Mouse (Mus musculus) kidney, adult 8-10 months (tissue): ENCODE data around the gene Sh3bp4.

Source experiments
- DNase-seq, 2 experiments: peaks; one replicate each; pipeline ENCODE4 v3.0.0; 2022

The Sh3bp4 gene

DNA sequence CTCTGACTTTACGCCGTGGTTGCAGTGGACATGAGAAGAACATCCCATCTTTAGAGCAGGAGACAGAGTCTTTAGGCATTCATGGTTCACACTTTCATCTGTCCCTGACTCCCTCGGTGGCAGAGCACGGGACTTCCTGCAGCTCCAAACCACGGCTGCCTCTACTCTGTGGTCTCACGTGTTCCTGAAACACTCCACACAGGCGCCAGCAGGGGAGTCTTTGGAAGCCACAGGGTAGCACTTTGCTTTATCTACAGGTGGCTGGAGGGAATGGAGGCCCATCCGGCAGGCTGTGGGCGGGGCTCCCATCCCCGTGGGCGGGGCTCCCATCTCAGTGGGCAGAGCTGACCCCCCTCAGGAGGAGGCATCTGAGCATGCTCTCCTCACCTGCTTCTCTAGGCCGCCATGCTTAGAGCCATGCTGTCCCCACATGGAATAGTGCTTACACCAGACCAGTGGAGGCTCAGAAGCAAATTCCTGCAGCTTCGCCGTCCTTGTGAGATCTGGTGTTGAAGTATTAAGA, 60.9 kb downstream of the Sh3bp4 start:
- no peak for DNase-seq

DNA sequence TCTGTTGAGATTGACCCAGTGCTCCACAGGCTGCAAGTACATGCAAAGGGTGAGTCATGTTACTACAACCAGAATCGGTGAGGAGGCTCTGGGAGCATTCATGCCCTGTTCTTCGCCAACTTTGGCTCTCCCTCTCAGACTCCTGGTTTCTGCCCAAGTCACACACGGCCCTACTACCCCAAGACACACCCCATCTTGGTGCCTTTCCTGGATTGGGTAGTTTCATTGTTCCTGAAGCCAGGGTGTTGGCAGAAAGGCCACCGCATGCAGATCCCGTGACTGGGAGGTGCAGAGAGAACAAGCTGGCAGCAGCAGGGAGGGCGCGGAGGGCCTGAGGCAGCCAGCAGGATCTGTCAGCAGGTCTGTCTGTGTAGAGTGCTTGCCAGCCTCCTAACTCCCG, 61.5 kb downstream of the Sh3bp4 start:
- DNase-seq = peak; percentile 40 to 68

DNA sequence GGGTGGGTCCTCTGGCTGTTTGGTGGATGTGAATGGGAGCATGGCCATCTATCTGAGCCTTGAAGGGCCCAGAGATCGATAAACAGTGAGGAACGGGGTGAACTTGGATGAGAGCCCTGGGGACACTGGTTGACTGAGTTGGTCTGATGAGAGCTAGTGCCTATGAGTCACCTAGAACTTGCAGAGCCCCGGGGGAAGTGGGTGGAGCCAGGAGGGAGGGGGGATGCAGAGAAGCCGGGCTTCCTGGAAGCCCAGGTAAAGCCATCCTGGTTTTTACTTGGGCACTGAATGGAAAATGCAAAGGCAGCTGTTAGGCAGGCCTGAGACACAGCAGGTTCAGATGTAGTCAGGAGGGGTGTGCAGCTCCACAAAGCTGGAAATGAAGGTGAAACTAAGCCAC, 63.1 kb downstream of the Sh3bp4 start:
- peak; percentile 46 to 65 for DNase-seq

DNA sequence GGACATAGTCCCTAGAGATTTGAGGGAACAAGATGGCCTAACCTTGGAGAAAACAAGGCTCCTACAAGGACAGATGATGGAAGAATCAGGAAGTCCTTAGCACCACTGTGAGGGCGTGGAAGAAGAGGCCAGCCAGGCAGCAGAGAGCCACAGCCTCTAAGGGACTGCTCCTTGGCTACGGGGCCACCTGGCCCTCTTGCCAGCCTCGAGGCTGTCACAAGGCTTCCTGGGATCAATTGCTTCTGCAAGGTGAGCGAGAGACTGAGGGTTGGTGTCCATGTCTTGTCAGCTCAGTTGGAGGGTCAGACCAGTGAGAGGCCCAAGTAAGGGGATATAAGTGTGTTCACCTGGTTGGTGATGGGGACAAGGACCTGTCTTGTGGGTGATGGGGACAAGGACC, 63.5 kb downstream of the Sh3bp4 start:
- no peak for DNase-seq

DNA sequence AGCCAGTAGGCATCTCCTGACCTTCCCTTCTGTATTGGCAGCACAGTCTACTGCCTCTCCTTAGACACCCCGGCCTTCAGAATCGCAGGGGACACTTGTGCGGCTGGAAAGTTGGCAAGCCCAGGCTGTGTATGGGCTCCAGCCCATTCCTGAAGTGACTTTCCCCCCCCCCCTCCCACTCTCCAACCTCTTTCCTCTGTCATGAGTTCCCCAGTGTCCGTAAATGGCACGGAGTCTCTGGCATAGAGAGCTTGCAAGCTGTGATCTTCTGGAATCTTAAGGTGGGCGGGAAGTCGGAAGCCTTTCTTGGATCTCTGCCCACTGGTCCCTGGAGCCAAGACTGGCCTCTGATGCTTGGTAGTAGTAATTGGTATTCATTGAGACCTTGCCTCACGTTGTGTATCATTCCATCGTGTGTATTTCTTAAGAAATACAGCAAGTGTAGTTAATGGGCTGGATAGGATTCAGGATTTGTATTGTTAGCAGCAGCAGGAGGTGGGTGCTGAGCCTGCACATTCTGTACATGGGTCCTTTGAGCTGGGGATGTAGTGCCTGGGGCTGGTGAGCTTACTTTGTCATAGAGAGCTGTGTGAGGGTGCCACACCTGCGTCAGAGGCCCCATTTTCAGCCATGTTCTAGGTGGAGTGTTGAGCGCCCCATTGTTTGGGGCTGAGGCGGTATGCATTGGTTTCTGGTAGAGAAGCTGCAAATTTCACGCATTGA, 66.0 kb downstream of the Sh3bp4 start:
- peak; percentile 52 to 62 for DNase-seq

DNA sequence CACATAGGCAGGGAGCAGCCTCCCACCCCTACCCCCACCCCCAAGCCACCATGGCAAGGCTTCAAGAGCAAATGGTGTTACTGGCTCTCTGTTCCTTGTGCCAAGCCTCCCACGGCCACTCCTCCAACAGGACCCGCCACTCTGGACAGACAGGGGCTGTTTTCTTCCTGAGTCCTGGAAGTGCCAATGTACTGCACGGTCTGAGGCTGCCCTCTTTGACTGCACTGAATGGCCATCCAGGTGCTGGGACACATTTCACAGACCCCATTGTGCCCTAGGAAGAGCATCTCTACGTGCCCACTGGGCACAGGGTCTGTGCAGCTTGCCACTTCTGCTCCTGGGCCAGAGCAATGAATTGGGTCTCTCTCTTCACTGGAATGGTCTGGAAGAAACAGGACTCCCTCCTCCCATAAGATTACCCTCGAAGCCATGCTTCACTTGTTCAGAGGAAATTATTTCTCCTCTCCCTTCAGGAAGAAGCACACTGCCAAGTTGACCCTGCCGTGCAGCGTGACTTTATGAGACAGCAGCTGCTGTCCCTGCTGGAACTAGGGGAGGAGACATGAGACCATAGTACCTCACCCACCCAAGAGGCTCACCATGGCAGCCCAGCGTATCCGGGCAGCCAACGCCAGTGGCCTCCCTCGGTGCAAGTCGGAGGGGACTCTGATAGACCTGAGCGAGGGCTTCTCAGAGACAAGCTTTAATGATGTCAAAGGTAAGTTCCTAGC, 67.0 kb downstream of the Sh3bp4 start:
- no peak for DNase-seq

DNA sequence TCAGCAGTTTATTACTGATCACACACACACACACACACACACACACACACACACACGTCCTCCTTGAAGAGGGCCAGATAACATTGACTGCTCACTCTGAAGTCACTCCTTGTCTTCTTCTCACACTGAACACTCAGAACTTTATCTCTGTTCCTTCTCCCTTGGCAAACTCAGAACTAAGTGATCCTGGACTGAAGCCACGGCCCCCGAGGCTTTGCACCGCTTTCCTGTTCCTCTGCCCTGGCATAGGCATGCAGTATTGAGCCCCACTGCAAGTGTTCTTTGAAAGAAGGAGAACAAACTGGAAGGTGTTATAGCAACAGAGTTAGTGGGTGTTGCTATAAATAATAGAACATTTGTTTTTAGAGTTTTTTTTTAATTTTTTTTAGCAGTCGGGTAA, 68.1 kb downstream of the Sh3bp4 start:
- DNase-seq = no peak

DNA sequence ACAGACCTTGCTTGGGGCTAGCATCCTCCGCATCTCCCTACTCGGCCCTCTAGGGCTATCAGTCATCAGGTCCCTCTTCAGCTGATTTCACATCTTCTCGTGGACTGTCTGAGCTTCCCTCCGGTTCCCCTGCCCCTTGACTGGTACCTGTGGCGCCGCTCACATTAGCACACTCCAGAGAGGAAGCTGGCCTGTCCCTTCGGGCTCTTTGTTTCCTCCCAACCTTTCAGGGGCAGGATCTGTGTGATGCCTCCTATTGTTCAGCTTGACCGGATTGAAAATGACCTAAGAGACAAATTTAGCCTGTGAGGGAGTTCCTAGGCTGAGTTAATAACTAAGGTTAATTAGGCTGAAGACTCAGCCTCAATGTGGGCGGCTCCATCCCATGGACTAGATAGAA, 69.9 kb downstream of the Sh3bp4 start:
- peak in 1 of 2 experiments; percentile 24 for DNase-seq

DNA sequence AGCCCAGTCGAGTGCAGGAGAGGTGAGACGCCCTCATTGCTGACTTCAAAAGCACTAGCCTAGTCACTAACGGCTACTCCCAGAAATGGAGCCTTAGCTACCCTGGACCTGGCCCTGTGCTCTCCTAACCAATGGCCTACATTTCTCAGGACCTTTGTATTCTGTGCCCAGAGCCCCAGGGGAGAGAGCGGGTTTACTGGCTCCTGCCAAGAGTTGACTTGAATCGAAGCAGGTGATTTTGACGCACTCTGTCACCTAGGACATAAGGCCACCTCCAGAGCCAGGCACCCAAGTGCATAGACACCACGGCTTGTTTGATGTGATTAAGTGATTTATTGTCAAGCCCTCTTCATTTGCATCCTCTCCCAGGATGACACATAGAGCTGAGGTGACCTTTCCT, 80.9 kb downstream of the Sh3bp4 start:
- peak; percentile 35 to 73 for DNase-seq

DNA sequence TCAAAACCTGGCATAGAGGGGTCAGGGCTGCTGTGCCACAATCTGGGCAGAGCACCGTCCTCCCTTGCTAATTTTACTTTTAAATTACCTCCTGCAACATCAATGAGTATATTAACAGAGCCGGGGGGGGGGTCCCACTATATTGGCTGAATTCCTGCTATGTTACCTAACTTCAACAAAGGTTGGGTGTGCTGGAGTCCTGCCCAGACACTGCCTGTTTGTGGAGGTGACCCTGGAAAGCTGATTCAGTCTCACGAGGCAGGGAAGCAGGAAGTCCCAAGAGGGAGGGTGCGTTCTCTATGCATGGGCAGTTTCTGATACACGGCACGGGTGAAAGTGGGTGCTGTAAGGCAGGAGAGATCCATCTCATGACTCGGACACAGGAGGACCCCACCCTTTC, 82.4 kb downstream of the Sh3bp4 start:
- peak; percentile 80 to 85 for DNase-seq

DNA sequence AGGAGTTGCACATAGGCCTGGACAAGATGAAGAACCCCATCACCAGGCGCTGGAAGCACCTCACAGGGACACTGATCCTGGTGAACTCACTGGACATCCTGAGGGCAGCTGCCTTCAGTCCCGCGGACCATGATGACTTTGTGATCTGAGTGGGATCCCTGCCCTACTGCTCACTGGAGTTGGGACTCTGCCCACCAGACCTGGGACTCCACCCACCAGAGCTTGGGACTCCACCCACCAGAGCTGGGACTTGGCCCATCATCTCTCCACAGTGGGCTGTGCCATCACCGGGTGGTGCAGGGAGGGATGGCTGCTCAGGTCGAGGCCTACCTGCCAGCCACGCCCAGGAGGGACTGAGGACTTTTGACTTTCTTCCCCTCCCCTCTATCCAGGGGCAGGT, 83.0 kb downstream of the Sh3bp4 start:
- no peak for DNase-seq

DNA sequence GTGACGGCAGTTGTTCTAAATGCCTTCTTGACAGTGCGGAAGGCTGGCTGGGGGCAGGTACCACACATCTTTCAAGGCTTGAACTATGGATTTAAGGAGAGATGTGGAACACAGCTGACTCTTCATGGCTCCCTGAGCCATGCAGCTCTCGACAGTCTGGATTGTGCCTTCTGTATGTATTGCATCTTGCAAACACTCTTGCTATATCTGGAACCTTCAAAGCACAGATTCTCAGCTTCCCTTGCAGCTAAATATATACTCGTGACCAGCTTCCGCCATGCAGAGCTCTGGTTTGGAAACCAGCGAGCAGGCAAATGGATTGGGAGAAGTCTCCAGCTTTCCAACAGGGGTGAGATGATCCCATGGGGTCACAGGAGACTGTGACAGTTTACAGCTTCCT, 93.3 kb downstream of the Sh3bp4 start:
- DNase-seq = no peak

DNA sequence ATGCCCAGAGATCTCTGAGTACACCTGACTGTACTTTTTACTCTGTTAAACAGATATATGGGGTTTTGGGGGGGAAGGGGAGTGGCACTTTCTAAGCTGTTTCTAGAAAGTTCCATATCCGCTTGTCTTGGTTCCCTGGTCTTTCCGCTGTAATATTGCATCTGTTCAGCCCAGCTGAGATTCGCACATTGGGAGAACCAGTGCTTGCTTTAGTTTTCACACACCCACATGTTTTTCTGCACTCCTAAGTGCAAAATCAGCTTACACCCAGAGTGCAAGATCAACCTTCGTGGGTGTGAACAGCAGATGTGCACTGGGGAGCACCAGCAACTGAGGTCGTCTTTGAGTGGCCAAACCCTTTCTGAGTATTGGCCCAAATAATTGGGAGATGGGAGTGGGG, 94.1 kb downstream of the Sh3bp4 start:
- no peak for DNase-seq

DNA sequence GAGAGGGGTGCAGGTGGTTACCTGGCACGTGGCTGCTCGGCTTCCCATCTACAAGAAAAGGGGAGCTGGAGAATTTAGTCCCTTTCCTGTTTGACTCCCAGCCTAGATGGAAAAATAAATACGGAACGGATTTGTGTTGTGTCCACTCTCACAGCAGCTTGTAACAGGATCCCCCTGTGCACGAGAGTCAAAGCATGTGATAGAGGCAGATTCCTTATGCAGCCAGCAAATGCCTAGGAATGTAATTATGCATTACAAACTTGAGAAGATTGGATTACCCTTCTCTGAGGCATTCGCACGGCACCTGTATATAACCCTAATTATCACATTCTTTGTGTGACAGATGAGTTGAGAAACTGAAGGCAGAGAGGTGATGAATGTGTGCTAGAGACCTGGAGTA, 94.5 kb downstream of the Sh3bp4 start:
- DNase-seq = no peak

DNA sequence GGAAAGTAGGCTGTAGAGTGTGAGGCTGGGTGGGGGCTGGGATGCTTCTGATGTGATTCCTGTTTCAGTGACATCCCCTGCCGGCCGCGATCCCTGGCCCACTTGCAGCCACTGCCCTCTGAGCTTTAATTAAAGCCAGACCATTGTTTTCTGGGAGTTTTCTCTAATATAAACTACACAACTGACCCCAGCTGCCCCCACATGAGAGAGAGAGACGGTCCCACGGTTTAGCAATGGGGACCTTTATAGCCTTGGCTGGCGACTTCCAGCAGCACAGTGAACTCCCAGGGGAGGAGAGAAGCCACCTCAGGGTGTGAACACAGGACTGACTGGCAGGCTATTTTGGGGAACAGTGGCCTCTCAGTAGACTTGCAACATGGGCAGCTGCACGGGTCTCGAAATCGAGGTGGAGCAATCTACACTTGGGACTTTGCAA, 96.6 kb downstream of the Sh3bp4 start:
- DNase-seq = no peak

DNA sequence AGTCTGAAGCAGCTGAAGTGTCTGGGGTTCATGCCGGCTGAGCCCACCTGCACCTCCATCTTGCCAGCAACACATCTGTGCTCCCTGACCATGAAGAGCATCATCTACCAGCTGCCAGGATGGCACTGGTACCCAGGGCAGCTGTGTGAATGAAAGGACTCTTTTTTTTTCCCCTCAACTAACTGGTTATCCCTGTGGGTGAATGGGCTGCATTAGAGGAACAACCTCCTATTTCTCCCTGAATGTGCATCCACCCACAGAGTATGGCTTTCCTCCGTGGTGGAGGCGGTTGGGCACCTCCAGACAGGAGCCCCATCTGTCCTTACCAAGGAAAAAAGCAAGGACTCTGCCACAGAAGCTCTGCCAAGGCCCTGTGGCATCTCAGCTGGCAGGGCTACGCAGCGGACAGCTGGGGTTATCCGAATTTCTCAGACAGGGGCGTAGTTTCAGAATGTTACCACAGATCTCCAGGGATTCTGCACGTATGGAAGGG, 101.1 kb downstream of the Sh3bp4 start:
- DNase-seq = no peak

DNA sequence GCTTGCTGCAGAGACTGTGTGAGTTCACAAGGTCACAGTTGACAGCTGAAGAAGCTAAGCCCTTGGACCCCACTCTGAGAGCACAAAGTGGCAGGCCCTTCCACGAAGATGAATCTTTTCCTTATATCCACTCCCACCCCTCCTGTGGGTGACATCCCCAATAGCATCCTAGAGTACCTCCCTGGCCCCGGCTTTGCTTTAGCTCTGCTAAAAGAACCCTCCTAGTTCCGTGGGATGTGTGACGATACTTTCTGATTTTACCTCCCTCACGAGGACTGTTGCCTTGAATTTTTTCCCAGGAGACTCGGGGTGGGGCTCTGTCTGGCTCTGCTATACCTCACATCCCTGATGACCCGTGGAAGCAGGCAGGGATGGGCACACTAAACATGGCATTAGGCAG, 104.4 kb downstream of the Sh3bp4 start:
- no peak for DNase-seq

DNA sequence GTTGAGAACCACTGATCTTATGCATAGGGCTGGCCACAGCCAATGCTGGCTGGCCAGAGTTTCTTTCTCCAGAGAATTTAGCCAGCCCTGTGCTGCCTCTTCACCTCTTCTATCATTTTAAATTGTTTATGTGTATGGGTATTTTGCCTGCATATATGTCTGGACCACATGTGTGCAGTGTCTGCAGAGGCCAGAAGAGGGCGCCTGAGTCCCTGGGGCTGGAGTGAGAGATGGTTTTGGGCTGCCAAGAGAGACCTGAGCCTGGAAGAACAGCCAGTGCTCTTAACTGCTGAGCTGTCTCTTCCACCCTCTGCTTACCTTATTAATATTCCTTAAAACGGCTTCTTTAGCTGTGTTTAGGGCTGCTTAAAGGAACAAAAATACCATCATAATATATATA, 105.1 kb downstream of the Sh3bp4 start:
- DNase-seq = peak in 1 of 2 experiments; percentile 21

DNA sequence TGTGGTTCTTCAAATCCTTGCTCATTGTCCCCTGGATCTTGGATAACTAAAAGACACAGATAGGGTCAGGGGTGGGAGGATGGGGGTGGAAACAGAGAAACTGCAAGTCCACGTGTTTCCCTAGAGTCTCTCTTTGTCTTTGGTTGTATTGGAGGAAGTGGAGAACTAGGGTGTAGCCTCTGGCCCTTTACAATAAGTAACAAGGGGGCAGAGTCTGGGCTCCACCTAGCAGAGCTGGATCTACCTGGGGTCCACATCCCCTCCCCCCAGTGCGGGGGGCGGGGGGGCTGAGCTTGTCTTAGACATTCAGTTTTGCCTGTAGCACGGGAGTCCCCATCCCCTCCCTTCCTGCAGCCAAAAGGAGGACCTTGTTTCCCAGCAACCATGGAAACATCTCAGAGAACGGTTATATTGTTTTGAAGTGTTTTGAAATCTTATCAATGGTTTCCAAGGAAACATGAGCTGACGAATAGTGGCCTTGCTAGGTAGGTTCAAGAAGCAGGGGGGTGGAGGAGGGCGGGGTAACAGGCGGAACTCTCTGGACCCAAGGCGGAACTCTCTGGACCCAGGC, 113.1 kb downstream of the Sh3bp4 start:
- no peak for DNase-seq

DNA sequence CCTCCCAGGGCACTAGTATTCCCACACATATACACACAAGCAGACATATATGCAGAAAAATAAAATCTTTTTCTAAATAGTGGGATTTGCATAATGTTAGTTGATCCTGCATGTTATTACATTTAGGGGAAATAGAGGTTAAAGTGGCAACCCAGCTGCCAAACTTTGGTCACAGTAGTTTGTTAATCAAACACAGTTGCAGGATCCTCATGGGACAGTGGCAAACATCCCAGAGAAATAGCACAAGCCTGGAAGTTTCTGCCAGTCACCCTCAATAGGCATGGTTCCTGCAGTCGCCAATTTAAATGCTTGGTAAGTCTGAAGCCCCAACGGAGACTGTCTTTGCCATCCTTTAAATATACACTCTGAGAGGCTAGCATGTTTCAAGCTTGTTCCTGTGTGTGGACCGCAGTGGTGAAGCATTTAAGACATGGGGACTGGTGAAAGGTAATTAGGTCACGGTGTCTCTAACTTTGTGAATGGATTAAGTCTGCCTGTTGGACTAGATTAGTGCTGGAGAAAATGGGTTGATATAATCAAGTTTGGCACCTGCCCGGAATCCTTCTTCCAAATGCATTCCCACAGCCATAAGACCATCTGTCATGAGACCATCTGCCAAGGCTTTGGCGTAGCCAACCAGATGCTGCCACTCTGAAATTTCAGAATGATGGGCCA, 114.0 kb downstream of the Sh3bp4 start:
- DNase-seq = no peak

DNA sequence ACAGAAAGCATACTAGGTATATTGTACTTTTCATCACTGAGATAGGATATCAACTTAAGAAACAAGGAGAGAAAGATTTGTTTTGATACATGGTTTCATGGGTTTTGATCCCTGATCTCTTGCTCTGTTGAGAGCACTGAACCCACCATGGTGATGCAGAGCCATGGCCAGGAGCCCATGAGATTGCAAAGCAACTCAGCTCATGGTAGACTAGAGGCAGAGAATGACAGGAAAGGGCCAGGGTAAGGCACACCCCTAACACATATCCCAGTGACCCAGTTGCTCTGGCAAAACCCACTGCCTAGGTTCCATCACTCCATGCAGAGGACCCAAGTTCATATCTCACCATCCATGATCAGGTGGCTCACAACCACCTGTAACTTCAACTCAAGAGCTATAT, 114.6 kb downstream of the Sh3bp4 start:
- DNase-seq = no peak

DNA sequence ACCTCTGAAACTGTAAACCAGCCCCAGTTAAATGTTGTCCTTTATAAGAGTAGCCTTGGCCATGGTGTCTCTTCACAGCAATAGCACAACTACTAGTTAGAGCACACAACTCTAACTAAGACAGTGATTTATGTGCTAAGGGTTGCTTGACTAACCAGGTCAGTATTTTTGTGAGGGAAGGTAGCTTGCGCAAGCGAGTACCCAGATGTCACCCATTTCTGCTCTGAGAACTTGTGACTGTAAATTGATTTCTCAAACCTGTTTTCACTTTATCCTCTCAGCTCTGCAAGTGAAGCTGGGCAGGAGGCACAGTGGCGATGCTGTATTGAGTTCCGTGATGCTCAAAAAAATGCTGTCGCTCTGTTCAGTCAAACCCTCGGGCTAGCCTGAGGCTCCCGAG, 117.2 kb downstream of the Sh3bp4 start:
- DNase-seq = no peak

DNA sequence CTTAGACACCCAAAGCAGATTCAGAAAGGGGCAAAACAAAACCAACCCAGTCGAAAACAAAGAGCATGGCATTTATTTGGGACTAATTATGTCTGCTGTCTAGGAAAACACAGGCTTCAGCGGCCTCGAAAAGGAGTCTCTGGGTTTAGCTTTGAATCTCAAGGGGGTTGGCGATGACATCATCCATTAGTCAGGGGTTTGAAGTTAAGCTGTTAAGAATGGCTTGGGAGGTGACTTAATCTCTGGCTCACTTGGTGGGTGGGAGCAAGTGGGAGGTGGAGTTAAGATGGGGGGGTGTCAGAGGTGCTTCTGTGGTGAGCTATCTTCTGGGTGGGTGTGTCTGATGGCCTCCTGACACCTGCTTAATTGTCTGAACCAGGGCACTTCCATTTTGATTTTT, 117.9 kb downstream of the Sh3bp4 start:
- DNase-seq = no peak
